Mouse (Mus musculus) small intestine, adult 10 weeks (tissue): ENCODE results near the gene B4galnt1. TPM values are rescaled to one million over a fixed set of nuclear protein-coding genes. Genes with fewer than 3 reads are reported as not detected.

Experiments used
- polyA plus RNA-seq: library from polyadenylated mRNA; stranded (reverse); fragments of 350-450 nt; fragmentation: Illumina TruSeq; extraction: RNeasy Lipid Tissue Mini Kit (QIAGEN cat#74804); gene quantifications from one replicate; pipeline ENCODE4 v1.2.3, GENCODE M21; 2014; ENCODE audit warnings: low replicate concordance

Gene B4galnt1
- 11.8 TPM for polyA plus RNA-seq

DNA sequence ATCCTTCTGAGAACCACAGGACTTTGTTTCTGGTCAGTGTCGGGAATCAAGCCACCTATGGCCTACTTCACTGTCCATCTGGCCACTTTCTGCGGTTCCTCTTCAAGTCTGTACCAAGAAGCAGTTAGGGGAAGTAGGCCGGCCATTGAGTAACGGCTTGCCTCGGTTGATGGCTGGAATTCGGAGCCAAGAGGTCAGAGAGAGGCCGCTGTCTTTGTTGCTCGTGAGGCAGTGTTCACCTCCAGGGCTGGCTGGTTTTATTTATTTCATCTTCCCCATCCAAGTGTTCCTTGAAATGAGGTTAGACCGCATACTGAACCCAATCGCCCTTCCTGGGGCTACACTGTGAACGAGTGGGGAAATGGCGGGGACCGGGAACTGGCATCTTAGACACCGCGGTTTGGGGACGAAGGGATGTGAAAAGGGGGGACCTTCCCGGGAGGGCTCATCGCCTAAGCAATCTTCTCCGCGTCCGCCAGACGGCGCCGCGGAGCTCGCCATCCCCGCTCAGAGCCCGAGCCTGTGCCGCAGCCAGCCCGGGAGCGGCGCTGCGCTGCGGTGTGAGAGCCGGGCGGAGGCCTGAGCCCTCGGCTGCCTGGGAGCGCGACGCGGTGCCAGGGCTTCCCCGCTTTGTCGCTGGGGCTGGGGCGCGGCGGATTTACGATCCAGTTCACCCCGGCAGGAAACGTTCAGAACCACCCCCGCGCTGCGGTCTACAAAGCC, at the start of gene B4galnt1:
TSS of gene B4galnt1 (plus strand) at position 595 of the 723 bp plus-strand sequence.

DNA sequence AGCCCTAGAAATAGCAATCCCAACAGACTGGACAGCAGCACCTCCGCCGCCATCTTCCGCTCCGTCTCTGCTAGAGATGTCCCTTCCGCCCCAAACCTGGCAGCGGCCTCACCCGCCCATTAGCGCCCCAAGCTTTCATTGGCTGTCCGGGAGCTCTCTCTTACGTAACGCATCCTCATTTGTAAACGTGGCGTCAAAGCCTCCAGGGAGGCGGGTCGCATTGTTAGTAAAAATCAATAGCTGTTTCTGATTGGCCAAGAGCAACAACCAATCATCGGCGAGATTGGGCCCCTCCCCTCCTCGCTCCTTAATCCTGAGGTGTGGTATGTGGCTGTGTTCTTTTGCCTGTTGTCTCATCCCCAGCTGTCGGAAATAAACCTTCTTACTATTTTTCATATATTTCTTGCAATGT, 44.0 kb upstream of the B4galnt1 start, which contains the start of gene Os9:
TSS of gene Os9 (minus strand) at position 66 of the 412 bp plus-strand sequence.

DNA sequence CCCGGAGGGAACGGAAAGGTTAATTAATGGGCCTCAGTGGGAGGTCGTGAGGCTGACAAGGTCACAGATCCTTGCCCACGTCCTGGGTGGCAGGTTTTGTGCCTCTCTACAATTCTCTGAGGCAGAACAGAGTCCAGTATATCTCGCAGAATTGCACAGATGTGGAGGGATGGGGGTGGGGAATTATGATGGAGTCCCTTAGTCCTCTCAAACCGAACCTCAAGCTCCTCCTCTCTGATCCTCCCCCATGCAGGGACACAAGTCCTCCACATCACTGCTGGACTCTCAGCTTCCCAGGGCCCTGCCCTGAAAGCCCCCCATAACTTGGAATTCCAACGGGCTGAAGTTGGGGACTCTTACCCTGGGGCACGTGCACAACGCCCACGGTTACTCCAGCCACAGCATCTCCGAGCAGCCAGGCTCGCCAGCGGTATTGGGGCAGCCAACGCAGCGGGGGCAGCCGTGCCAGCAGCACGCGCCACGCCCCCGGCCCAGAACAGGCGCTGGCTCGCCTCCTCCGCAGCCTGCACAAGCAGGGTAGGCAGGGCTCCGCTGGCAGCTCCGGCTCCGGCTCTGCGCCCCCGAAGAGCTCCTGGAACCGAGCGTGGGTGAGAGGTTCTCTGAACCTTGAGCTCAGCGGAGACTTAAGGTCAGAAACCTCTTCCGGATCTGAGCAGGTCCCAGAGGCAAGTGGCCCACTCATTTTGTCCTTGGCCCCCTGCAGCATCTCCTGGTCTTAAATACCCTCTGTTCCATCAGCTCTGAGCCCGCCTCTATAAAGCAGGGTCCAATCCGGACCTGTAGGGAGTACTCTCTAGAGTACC, 15.1 kb downstream of the B4galnt1 start, which contains the start of gene Slc26a10:
TSS of gene Slc26a10 (minus strand) at position 775 of the 824 bp plus-strand sequence.

DNA sequence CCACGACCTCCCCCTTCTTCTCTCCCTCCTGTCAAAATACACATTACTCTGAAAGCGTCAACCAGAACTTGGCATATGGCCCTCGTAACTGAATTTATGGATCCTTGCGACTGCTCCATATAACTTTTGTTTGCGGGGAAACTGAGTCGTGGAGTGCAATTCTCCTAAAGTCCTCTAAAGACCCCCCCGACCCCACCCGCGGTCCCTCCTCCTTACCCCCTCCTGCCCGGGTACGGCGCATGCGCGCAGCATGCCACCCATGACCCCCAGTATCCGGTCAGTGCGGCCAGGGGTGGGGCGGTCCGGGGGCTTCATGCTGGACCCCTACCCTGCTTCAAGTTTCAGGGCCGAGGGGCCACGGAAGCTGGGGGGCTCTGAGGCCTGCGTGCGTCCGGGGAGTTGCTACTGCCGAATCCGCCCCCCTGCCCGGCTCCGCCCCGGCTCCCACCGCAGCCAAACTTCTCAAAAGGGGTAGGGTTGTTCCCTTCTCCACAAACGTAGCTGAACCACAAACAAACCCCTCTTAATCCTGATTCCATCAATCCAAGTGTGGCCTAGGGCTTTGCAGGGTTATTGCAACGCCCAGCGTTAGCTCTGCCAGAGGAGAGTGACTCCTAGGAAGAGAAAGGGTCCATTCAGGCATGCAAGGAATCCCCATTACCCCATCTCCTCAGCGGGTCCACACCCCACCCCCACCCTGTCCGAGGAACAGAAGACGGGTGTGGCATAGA, 24.8 kb downstream of the B4galnt1 start, which contains the start of gene Arhgef25:
TSS of gene Arhgef25 (minus strand) at position 433 of the 731 bp plus-strand sequence.

DNA sequence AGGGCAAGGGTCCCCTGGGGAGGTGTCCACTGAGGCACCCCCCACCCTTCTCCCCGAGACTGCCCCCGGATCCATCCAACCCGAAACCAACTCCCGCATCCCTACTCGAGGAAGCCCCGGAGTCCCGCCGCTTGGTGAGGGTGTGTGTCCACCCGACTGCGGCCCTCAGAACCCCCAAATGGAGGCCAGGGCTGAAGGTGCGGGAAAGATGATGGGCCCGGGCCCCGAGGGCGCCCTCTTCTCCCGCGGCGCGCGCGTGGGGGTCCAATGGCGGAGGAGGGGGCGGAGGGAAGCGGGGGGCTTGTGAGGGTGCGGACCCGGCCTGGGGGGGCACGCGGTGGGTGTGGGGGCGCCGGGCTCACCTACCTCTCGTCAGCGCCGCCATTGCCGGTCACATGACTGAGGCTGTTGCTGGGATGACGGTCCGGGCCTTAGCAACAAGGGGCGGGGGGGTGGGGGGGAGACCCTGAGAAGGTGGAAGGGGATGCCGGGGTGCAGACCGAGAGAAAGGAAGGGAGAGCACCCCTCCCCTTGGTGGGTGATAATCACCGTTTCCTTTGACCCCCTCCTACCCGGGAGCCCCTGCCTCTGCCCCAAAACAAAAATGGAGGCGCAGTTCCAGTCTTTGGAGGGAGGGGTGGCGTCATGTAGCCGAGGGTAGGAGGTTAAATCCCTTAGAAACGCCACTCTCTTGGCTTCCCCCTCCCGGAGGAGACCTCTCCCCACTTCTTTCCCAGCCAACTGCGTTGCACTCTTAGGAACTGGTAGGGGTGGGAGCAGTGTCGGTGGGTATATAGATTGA, 30.5 kb downstream of the B4galnt1 start, which contains the start of gene Dtx3:
TSS of gene Dtx3 (minus strand) at position 401 of the 802 bp plus-strand sequence.

DNA sequence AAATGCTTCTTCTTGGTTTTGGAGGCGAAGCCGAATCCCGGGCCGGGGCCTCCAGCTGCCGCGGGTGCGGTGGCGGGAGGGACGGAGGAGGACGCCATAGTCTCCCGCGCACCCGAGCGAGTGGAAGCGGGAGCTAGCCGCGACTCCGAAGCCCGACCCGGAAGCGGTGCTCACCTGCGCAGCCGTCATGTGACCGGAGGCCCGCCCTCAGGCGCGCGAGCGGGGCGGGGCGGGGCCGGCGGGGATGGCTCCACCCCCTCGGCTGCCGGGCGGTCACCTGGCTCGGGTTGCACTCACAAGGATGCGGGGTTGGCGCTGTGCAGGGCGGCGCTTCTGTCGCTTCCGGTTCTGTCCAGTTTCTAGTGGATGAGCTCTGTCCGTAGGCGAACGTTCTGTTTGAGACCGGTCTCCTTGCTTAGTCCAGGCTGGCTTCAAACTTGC, 46.4 kb downstream of the B4galnt1 start, which contains the start of gene Pip4k2c:
TSS of gene Pip4k2c (minus strand) at position 172 of the 441 bp plus-strand sequence.

Other genes starting within 250 kb of the B4galnt1 start
- 21.1 TPM for gene Ctdsp2, start 186.5 kb upstream of the B4galnt1 start, polyA plus RNA-seq
- gene Avil, start 164.5 kb upstream of the B4galnt1 start, polyA plus RNA-seq, result 0.33 TPM
- gene Tsfm, start 134.4 kb upstream of the B4galnt1 start, polyA plus RNA-seq, result 7.3 TPM
- 1.5 TPM for gene Mettl1, start 123.8 kb upstream of the B4galnt1 start, polyA plus RNA-seq
- 0.56 TPM for gene Eef1akmt3, start 123.7 kb upstream of the B4galnt1 start, polyA plus RNA-seq
- not detected for gene Cyp27b1, start 117.0 kb upstream of the B4galnt1 start, polyA plus RNA-seq
- 0.45 TPM for gene March9, start 105.0 kb upstream of the B4galnt1 start, polyA plus RNA-seq
- 7.9 TPM for gene Cdk4, start 101.7 kb upstream of the B4galnt1 start, polyA plus RNA-seq
- gene Tspan31, start 95.0 kb upstream of the B4galnt1 start, polyA plus RNA-seq, result 40.0 TPM
- not detected for gene Agap2, start 89.9 kb upstream of the B4galnt1 start, polyA plus RNA-seq
- gene Os9, start 44.1 kb upstream of the B4galnt1 start, polyA plus RNA-seq, result 7.4 TPM
- not detected for gene Slc26a10, start 15.4 kb downstream of the B4galnt1 start, polyA plus RNA-seq
- gene Arhgef25, start 24.9 kb downstream of the B4galnt1 start, polyA plus RNA-seq, result 3.9 TPM
- 0.56 TPM for gene Dtx3, start 30.5 kb downstream of the B4galnt1 start, polyA plus RNA-seq
- 8.8 TPM for gene Pip4k2c, start 46.4 kb downstream of the B4galnt1 start, polyA plus RNA-seq
- gene Kif5a, start 98.1 kb downstream of the B4galnt1 start, polyA plus RNA-seq, result 1.0 TPM
- 15.2 TPM for gene Dctn2, start 101.1 kb downstream of the B4galnt1 start, polyA plus RNA-seq
- gene Mbd6, start 123.8 kb downstream of the B4galnt1 start, polyA plus RNA-seq, result 2.0 TPM
- 7.2 TPM for gene Mars, start 146.6 kb downstream of the B4galnt1 start, polyA plus RNA-seq
- 1.1 TPM for gene Arhgap9, start 156.7 kb downstream of the B4galnt1 start, polyA plus RNA-seq
- gene Gli1, start 176.7 kb downstream of the B4galnt1 start, polyA plus RNA-seq, result 0.11 TPM
- not detected for gene Inhbe, start 189.2 kb downstream of the B4galnt1 start, polyA plus RNA-seq
- gene Inhbc, start 205.2 kb downstream of the B4galnt1 start, polyA plus RNA-seq, result not detected
- 116 TPM for gene R3hdm2, start 215.1 kb downstream of the B4galnt1 start, polyA plus RNA-seq